Mouse (Mus musculus) megakaryocyte, embryonic 14.5 days (primary cell): ENCODE results near the gene Mydgf.

Experiments used
- FLI1 ChIP-seq: IDR thresholded peaks from 2 replicates; pipeline ENCODE4 v1.6.1; 2012; ENCODE audit warnings: low read length, inconsistent platforms, mixed read lengths
- GATA1 ChIP-seq: IDR thresholded peaks from 3 replicates; pipeline ENCODE4 v1.6.1; 2012; ENCODE audit warnings: mixed read lengths, low read length, inconsistent platforms, borderline replicate concordance

GRCm38 (mm10) chr17:56224916-56225315 is 41.2 kb upstream of the Mydgf start:
- no peak for TF ChIP-seq GATA1
- TF ChIP-seq FLI1: no peak
